In genomic region chr3:26832954-26833353, GRCm38 (mm10) we compare ENCODE assay signal across 15 mouse cellular contexts.
"Had no signal": no experiment of that assay in that cellular context is flagged by ENCODE, and none has a peak within 500 bp of the region (broad histone marks: within the 10 kb centered on the region; RNA-seq: fewer than 3 reads in every experiment).

No protein-coding gene starts in this region.

- H3K27ac ChIP-seq: kidney, postnatal 0 days; liver, embryonic 13.5 days; macrophage; midbrain, embryonic 15.5 days; neural tube, embryonic 12.5 days; stomach, postnatal 0 days had no signal

- H3K9ac ChIP-seq: liver, embryonic 13.5 days; liver, postnatal 0 days; midbrain, embryonic 15.5 days; neural tube, embryonic 12.5 days had no signal

- H3K27me3 ChIP-seq: liver, embryonic 13.5 days; megakaryocyte, embryonic 14.5 days; midbrain, embryonic 15.5 days; neural tube, embryonic 12.5 days had no signal

- H3K4me2 ChIP-seq: liver, embryonic 13.5 days; midbrain, embryonic 11.5 days; midbrain, embryonic 15.5 days; neural tube, embryonic 12.5 days had no signal

- H3K36me3 ChIP-seq: liver, embryonic 13.5 days; midbrain, embryonic 15.5 days; neural tube, embryonic 12.5 days had no signal

- H3K4me3 ChIP-seq: liver, embryonic 13.5 days; megakaryocyte, embryonic 14.5 days; midbrain, embryonic 15.5 days; neural tube, embryonic 12.5 days had no signal

- DNase-seq: kidney, postnatal 36 days; layer of hippocampus, adult 9-11 months; layer of hippocampus, postnatal 36 days; liver; liver, embryonic 13.5 days; liver, postnatal 0 days; thymus, postnatal 4 days had no signal

- H3K9me3 ChIP-seq: liver, embryonic 13.5 days; megakaryocyte, embryonic 14.5 days; midbrain, embryonic 15.5 days; neural tube, embryonic 12.5 days had no signal

- H3K4me1 ChIP-seq: liver, embryonic 13.5 days; megakaryocyte, embryonic 14.5 days; neural tube, embryonic 12.5 days had no signal

- ATAC-seq: liver, postnatal 0 days; lung, postnatal 0 days; midbrain, embryonic 15.5 days had no signal
